Mouse (Mus musculus): ENCODE measurements at regions not wholly inside any gene's neighbourhood (a gene's known extent, or its start where the extent isn't known, plus 50 kb on each side); places are given as distances from the start of the nearest gene placed in this dataset.

- DNase-seq (ENCODE audit: extremely low spot score, low spot score), result no peak
Observed at GRCm38 (mm10) chr8:34495974-34496373, 384.4 kb upstream of the Gm10131 start.

GRCm38 (mm10) chr8:34488746-34489400, 377.3 kb upstream of the Gm10131 start:
- no peak for DNase-seq (ENCODE audit: extremely low spot score, low spot score)

GRCm38 (mm10) chr8:34486433-34487096, 375.0 kb upstream of the Gm10131 start:
- no peak for DNase-seq (ENCODE audit: extremely low spot score, low spot score)

GRCm38 (mm10) chr8:34485905-34486304, 374.4 kb upstream of the Gm10131 start:
- DNase-seq (ENCODE audit: extremely low spot score, low spot score), result no peak

- no peak for DNase-seq (ENCODE audit: extremely low spot score, low spot score)
Observed at GRCm38 (mm10) chr8:34485346-34485745, 373.8 kb upstream of the Gm10131 start.

- DNase-seq (ENCODE audit: extremely low spot score, low spot score), result no peak
Observed at GRCm38 (mm10) chr8:34484551-34485335, 373.2 kb upstream of the Gm10131 start.

GRCm38 (mm10) chr8:34483212-34483611, 371.7 kb upstream of the Gm10131 start:
- no peak for DNase-seq (ENCODE audit: extremely low spot score, low spot score)

- DNase-seq (ENCODE audit: extremely low spot score, low spot score), result no peak
Observed at GRCm38 (mm10) chr8:34482676-34483075, 371.1 kb upstream of the Gm10131 start.

GRCm38 (mm10) chr8:34480496-34480895, 369.0 kb upstream of the Gm10131 start:
- no peak for DNase-seq (ENCODE audit: extremely low spot score, low spot score)

GRCm38 (mm10) chr8:34478891-34479290, 367.4 kb upstream of the Gm10131 start:
- DNase-seq (ENCODE audit: extremely low spot score, low spot score), result no peak

- no peak for DNase-seq (ENCODE audit: extremely low spot score, low spot score)
Observed at GRCm38 (mm10) chr8:34478465-34478864, 366.9 kb upstream of the Gm10131 start.

GRCm38 (mm10) chr8:34476146-34476820, 364.7 kb upstream of the Gm10131 start:
- no peak for DNase-seq (ENCODE audit: extremely low spot score, low spot score)

- no peak for DNase-seq (ENCODE audit: extremely low spot score, low spot score)
Observed at GRCm38 (mm10) chr8:34474593-34474992, 363.1 kb upstream of the Gm10131 start.

- no peak for DNase-seq (ENCODE audit: extremely low spot score, low spot score)
Observed at GRCm38 (mm10) chr8:34473769-34474168, 362.2 kb upstream of the Gm10131 start.

GRCm38 (mm10) chr8:34473301-34473700, 361.8 kb upstream of the Gm10131 start:
- no peak for DNase-seq (ENCODE audit: extremely low spot score, low spot score)

- DNase-seq (ENCODE audit: extremely low spot score, low spot score), result no peak
Observed at GRCm38 (mm10) chr8:34472846-34473245, 361.3 kb upstream of the Gm10131 start.

- DNase-seq (ENCODE audit: extremely low spot score, low spot score), result no peak
Observed at GRCm38 (mm10) chr8:34472434-34472833, 360.9 kb upstream of the Gm10131 start.

GRCm38 (mm10) chr8:34469091-34469490, 357.6 kb upstream of the Gm10131 start:
- no peak for DNase-seq (ENCODE audit: extremely low spot score, low spot score)

GRCm38 (mm10) chr8:34466786-34467364, 355.3 kb upstream of the Gm10131 start:
- no peak for DNase-seq (ENCODE audit: extremely low spot score, low spot score)

- no peak for DNase-seq (ENCODE audit: extremely low spot score, low spot score)
Observed at GRCm38 (mm10) chr8:34465398-34465797, 353.9 kb upstream of the Gm10131 start.

- no peak for DNase-seq (ENCODE audit: extremely low spot score, low spot score)
Observed at GRCm38 (mm10) chr8:34462262-34462661, 350.7 kb upstream of the Gm10131 start.

All from neural tube, embryonic 10.5 days (tissue).